Mouse (Mus musculus): ENCODE data around the gene Pirt. TPM values are rescaled to one million over a fixed set of nuclear protein-coding genes. Genes with fewer than 3 reads are reported as not detected.

Pirt gene
- polyA plus RNA-seq, 1 experiment from 2014 or later, result 0.54 TPM

DNA sequence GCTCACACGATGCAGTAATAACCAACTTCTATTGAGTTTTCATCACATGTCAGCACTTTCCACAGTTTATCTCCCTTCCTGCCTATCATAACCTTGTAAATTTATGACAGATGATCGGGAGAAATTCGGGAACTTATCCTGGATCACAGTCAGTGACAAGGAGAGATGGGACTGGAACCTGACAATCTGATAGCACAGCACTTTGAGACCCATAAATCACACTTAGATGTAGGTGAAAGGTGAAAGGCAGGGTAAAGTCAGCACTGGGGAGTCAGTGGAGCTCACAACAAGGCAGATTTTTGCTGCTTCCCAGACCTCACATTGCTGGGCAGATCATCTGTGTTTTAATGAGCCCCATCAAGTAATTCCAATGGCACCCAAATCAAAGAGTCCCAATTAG lies 61.7 kb downstream of the Pirt start:
- Histone ChIP-seq H3K4me3 (ENCODE audit: low read length) (no peak overlapping the region), H3K4me2 (replicated peaks; ENCODE audit: low read depth, low read length) (no peak overlapping the region), H3K9ac (replicated peaks; ENCODE audit: low read length) (no peak overlapping the region), H3K27me3 (ENCODE audit: insufficient read depth, low read length) (no peaks in the 10 kb centered on the region), H3K27ac (ENCODE audit: low read length) (no peak overlapping the region), H3K9me3 (ENCODE audit: low read length) (peaks cover 18% of the 10 kb centered on the region), H3K36me3 (ENCODE audit: insufficient read depth, low read length) (no peaks in the 10 kb centered on the region), H3K4me1 (ENCODE audit: insufficient read depth, low read length) (no peaks in the 10 kb centered on the region)
- WGBS, result 71% methylated on average over 3 of the region's 3 CpGs
- no peak for ATAC-seq (ENCODE audit: low FRiP score, low TSS enrichment)

DNA sequence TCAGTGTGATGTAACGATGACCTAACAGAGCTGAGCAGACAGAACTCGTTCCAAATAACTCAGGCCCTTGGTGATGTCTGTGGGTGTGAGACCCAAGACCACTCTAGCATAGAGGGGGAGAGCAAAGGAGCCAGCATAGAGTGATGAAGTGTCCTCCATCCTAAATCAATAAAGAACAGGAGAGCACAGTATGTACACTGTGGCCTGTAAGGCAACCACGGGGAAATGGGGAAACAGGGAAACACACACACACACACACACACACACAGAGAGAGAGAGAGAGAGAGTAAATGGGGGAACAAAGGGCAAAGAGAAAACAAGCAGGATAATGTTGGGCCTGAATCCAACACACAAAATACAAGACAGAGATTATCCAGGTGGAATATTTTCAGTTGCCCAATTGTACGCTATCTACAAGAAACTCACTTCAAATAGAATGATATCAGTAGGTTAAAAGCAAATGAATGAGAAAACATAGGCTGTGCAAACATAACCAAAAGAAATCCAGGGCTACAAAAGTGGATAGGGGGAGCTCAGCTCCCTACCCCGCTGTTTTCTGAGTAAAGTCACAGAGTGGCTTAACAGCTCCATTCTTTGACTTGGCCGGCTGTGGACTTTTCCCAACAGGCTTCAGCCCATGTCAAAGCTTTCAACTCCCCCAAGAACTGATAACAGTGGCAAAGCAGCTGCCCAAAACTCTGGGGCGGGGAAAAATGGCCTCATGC lies 64.0 kb downstream of the Pirt start:
- Histone ChIP-seq H3K36me3 (ENCODE audit: insufficient read depth, low read length) (no peaks in the 10 kb centered on the region), H3K4me2 (replicated peaks; ENCODE audit: low read depth, low read length) (no peak overlapping the region), H3K9ac (replicated peaks; ENCODE audit: low read length) (no peak overlapping the region), H3K4me3 (ENCODE audit: low read length) (no peak overlapping the region), H3K27me3 (ENCODE audit: insufficient read depth, low read length) (no peaks in the 10 kb centered on the region), H3K27ac (ENCODE audit: low read length) (no peak overlapping the region), H3K9me3 (ENCODE audit: low read length) (peaks cover 18% of the 10 kb centered on the region), H3K4me1 (ENCODE audit: insufficient read depth, low read length) (no peaks in the 10 kb centered on the region)
- WGBS, result 89% methylated on average over 7 of the region's 7 CpGs
- no peak for ATAC-seq (ENCODE audit: low FRiP score, low TSS enrichment)

Other genes starting within 250 kb of the Pirt start
- gene Tmem238l, start 44.7 kb downstream of the Pirt start, polyA plus RNA-seq (2015; fragmentation: Nextera tagmentation; extraction: Ambion mirVana), result 0.35 TPM in 1 of 2 replicates, not detected in the other
- gene Tmem220, start 113.2 kb downstream of the Pirt start, polyA plus RNA-seq (2015; fragmentation: Nextera tagmentation; extraction: Ambion mirVana), result 1.8 and 2.3 TPM in 2 replicates
- gene Adprm, start 140.6 kb downstream of the Pirt start, polyA plus RNA-seq (2015; fragmentation: Nextera tagmentation; extraction: Ambion mirVana), result 29.9 TPM in 2 replicates
- gene Sco1, start 140.7 kb downstream of the Pirt start, polyA plus RNA-seq (2015; fragmentation: Nextera tagmentation; extraction: Ambion mirVana), result 16.3 and 17.7 TPM in 2 replicates
- gene Myh3, start 166.3 kb downstream of the Pirt start, polyA plus RNA-seq (2015; fragmentation: Nextera tagmentation; extraction: Ambion mirVana), result 4.7 and 5.1 TPM in 2 replicates

Measured in kidney, embryonic 16.5 days (tissue).